Mouse (Mus musculus): ENCODE results near the gene Trim67. TPM values are rescaled to one million over a fixed set of nuclear protein-coding genes. Genes with fewer than 3 reads are reported as not detected.

The Trim67 gene
- polyA plus RNA-seq (2016; fragmentation: Nextera tagmentation; extraction: Ambion mirVana): 0.81 and 3.3 TPM in 2 replicates

- WGBS: under 1% methylated on average over 39 of the region's 39 CpGs
- no peaks in the 10 kb centered on the region for H3K9me3 ChIP-seq
- H3K27me3 ChIP-seq (ENCODE audit: insufficient read depth, poor library complexity, severe bottlenecking): peaks cover 93% of the 10 kb centered on the region
- H3K27ac ChIP-seq: peak within 1 kb of the TSS; percentile 85
- peak within 1 kb of the TSS; percentile 67 for H3K4me3 ChIP-seq
- H3K4me1 ChIP-seq (replicated peaks): peaks cover 38% of the 10 kb centered on the region
- DNase-seq (ENCODE audit: low spot score): peak; percentile 90
- H3K36me3 ChIP-seq: no peaks in the 10 kb centered on the region
Measured at GRCm38 (mm10) chr8:124792708-124793107, at the start of gene Trim67. Gene Trim67, plus strand, starts transcription at chr8:124793092.

- WGBS: 77% methylated on average over 13 of the region's 13 CpGs
- peaks cover 34% of the 10 kb centered on the region for H3K4me1 ChIP-seq (replicated peaks)
- DNase-seq (ENCODE audit: low spot score): no peak
- no peaks in the 10 kb centered on the region for H3K9me3 ChIP-seq
- peaks cover 35% of the 10 kb centered on the region for H3K27me3 ChIP-seq (ENCODE audit: insufficient read depth, poor library complexity, severe bottlenecking)
- no peak overlapping the region for H3K27ac ChIP-seq
- H3K4me3 ChIP-seq: no peak overlapping the region
- H3K36me3 ChIP-seq: peaks cover 2% of the 10 kb centered on the region
Measured at GRCm38 (mm10) chr8:124746661-124747060, 46.2 kb upstream of the Trim67 start.

GRCm38 (mm10) chr8:124751191-124751590 lies 41.7 kb upstream of the Trim67 start:
- peaks cover 70% of the 10 kb centered on the region for H3K27me3 ChIP-seq (ENCODE audit: insufficient read depth, poor library complexity, severe bottlenecking)
- under 1% methylated on average over 31 of the region's 31 CpGs for WGBS
- peak; percentile 41 for DNase-seq (ENCODE audit: low spot score)

GRCm38 (mm10) chr8:124751709-124752173 lies 41.2 kb upstream of the Trim67 start, which contains the start of gene Fam89a:
Gene Fam89a, minus strand, starts transcription at chr8:124751832.
- Histone ChIP-seq H3K27ac (peak within 1 kb of the TSS; percentile 77), H3K4me3 (peak within 1 kb of the TSS; percentile 64), H3K4me1 (replicated peaks) (peaks cover 32% of the 10 kb centered on the region), H3K27me3 (ENCODE audit: insufficient read depth, poor library complexity, severe bottlenecking) (peaks cover 71% of the 10 kb centered on the region), H3K36me3 (no peaks in the 10 kb centered on the region), H3K9me3 (no peaks in the 10 kb centered on the region)
- under 1% methylated on average over 41 of the region's 41 CpGs for WGBS
- peak; percentile 65 for DNase-seq (ENCODE audit: low spot score)

More at GRCm38 (mm10) chr8:124751191-124751590, 41.7 kb upstream of the Trim67 start:
- peak overlapping the region; percentile 77 for H3K27ac ChIP-seq
- H3K9me3 ChIP-seq: no peaks in the 10 kb centered on the region
- H3K36me3 ChIP-seq: no peaks in the 10 kb centered on the region
- peaks cover 32% of the 10 kb centered on the region for H3K4me1 ChIP-seq (replicated peaks)
- H3K4me3 ChIP-seq: peak overlapping the region; percentile 64

- 30% methylated on average over 21 of the region's 21 CpGs for WGBS
- Histone ChIP-seq H3K4me1 (replicated peaks) (peaks cover 36% of the 10 kb centered on the region), H3K27ac (no peak overlapping the region), H3K4me3 (peak overlapping the region; percentile 64), H3K36me3 (no peaks in the 10 kb centered on the region), H3K9me3 (no peaks in the 10 kb centered on the region), H3K27me3 (ENCODE audit: insufficient read depth, poor library complexity, severe bottlenecking) (peaks cover 71% of the 10 kb centered on the region)
- no peak for DNase-seq (ENCODE audit: low spot score)
Measured at GRCm38 (mm10) chr8:124752325-124752862, 40.5 kb upstream of the Trim67 start.

- H3K27me3 ChIP-seq (ENCODE audit: insufficient read depth, poor library complexity, severe bottlenecking): peaks cover 65% of the 10 kb centered on the region
- no peaks in the 10 kb centered on the region for H3K36me3 ChIP-seq
- H3K9me3 ChIP-seq: no peaks in the 10 kb centered on the region
- no peak overlapping the region for H3K4me3 ChIP-seq
- peaks cover 39% of the 10 kb centered on the region for H3K4me1 ChIP-seq (replicated peaks)
- WGBS: 23% methylated on average over 11 of the region's 11 CpGs
- DNase-seq (ENCODE audit: low spot score): peak; percentile 30
- H3K27ac ChIP-seq: no peak overlapping the region; the same call in 1 of the 2 replicates
Measured at GRCm38 (mm10) chr8:124754101-124754791, 38.6 kb upstream of the Trim67 start.

GRCm38 (mm10) chr8:124754792-124755190 lies 38.1 kb upstream of the Trim67 start:
- no peak for DNase-seq (ENCODE audit: low spot score)
- no peaks in the 10 kb centered on the region for H3K36me3 ChIP-seq
- H3K27me3 ChIP-seq (ENCODE audit: insufficient read depth, poor library complexity, severe bottlenecking): peaks cover 59% of the 10 kb centered on the region
- peaks cover 39% of the 10 kb centered on the region for H3K4me1 ChIP-seq (replicated peaks)
- no peak overlapping the region for H3K4me3 ChIP-seq
- no peaks in the 10 kb centered on the region for H3K9me3 ChIP-seq
- H3K27ac ChIP-seq: no peak overlapping the region
- WGBS: 44% methylated on average over 4 of the region's 4 CpGs

GRCm38 (mm10) chr8:124755481-124755880 lies 37.4 kb upstream of the Trim67 start:
- H3K4me3 ChIP-seq: no peak overlapping the region
- 85% methylated on average over 8 of the region's 8 CpGs for WGBS
- H3K36me3 ChIP-seq: no peaks in the 10 kb centered on the region
- H3K27me3 ChIP-seq (ENCODE audit: insufficient read depth, poor library complexity, severe bottlenecking): peaks cover 52% of the 10 kb centered on the region
- no peak overlapping the region for H3K27ac ChIP-seq
- H3K9me3 ChIP-seq: no peaks in the 10 kb centered on the region
- H3K4me1 ChIP-seq (replicated peaks): peaks cover 34% of the 10 kb centered on the region
- no peak for DNase-seq (ENCODE audit: low spot score)

- DNase-seq (ENCODE audit: low spot score): no peak
- Histone ChIP-seq H3K27ac (no peak overlapping the region), H3K36me3 (no peaks in the 10 kb centered on the region), H3K9me3 (no peaks in the 10 kb centered on the region), H3K4me3 (no peak overlapping the region), H3K4me1 (replicated peaks) (peaks cover 27% of the 10 kb centered on the region), H3K27me3 (ENCODE audit: insufficient read depth, poor library complexity, severe bottlenecking) (peaks cover 46% of the 10 kb centered on the region)
- 70% methylated on average over 2 of the region's 2 CpGs for WGBS
Measured at GRCm38 (mm10) chr8:124756153-124756552, 36.7 kb upstream of the Trim67 start.

GRCm38 (mm10) chr8:124756601-124757000 lies 36.3 kb upstream of the Trim67 start:
- H3K27ac ChIP-seq: no peak overlapping the region
- H3K27me3 ChIP-seq (ENCODE audit: insufficient read depth, poor library complexity, severe bottlenecking): peaks cover 41% of the 10 kb centered on the region
- WGBS: 63% methylated on average over 5 of the region's 5 CpGs
- no peaks in the 10 kb centered on the region for H3K9me3 ChIP-seq
- no peaks in the 10 kb centered on the region for H3K36me3 ChIP-seq
- DNase-seq (ENCODE audit: low spot score): no peak
- H3K4me3 ChIP-seq: no peak overlapping the region
- H3K4me1 ChIP-seq (replicated peaks): peaks cover 23% of the 10 kb centered on the region

GRCm38 (mm10) chr8:124758544-124758943 lies 34.3 kb upstream of the Trim67 start:
- WGBS: 46% methylated on average over 3 of the region's 3 CpGs
- H3K9me3 ChIP-seq: no peaks in the 10 kb centered on the region
- H3K27me3 ChIP-seq (ENCODE audit: insufficient read depth, poor library complexity, severe bottlenecking): peaks cover 22% of the 10 kb centered on the region
- DNase-seq (ENCODE audit: low spot score): no peak
- no peaks in the 10 kb centered on the region for H3K36me3 ChIP-seq
- H3K27ac ChIP-seq: no peak overlapping the region
- H3K4me1 ChIP-seq (replicated peaks): peaks cover 16% of the 10 kb centered on the region
- no peak overlapping the region for H3K4me3 ChIP-seq

GRCm38 (mm10) chr8:124763061-124763460 lies 29.8 kb upstream of the Trim67 start:
- 77% methylated on average over 7 of the region's 7 CpGs for WGBS
- no peak for DNase-seq (ENCODE audit: low spot score)

GRCm38 (mm10) chr8:124772389-124772788 lies 20.5 kb upstream of the Trim67 start:
- Histone ChIP-seq H3K36me3 (no peaks in the 10 kb centered on the region), H3K27me3 (ENCODE audit: insufficient read depth, poor library complexity, severe bottlenecking) (peaks cover 26% of the 10 kb centered on the region), H3K4me3 (no peak overlapping the region), H3K9me3 (no peaks in the 10 kb centered on the region), H3K27ac (0 out of 2 replicates have a peak overlapping the region, but pooled peaks have one; percentile 29), H3K4me1 (replicated peaks) (peaks cover 8% of the 10 kb centered on the region; the same call in 1 of the 2 replicates)
- WGBS: 83% methylated on average over 2 of the region's 2 CpGs
- no peak for DNase-seq (ENCODE audit: low spot score)

More at GRCm38 (mm10) chr8:124763061-124763460, 29.8 kb upstream of the Trim67 start:
- H3K27ac ChIP-seq: no peak overlapping the region
- H3K4me1 ChIP-seq (replicated peaks): no peaks in the 10 kb centered on the region
- H3K36me3 ChIP-seq: no peaks in the 10 kb centered on the region
- no peaks in the 10 kb centered on the region for H3K9me3 ChIP-seq
- H3K27me3 ChIP-seq (ENCODE audit: insufficient read depth, poor library complexity, severe bottlenecking): no peaks in the 10 kb centered on the region
- no peak overlapping the region for H3K4me3 ChIP-seq

All from hindbrain, embryonic 10.5 days (tissue).